Mouse (Mus musculus): ENCODE data around the gene Wdr89. TPM values are rescaled to one million over a fixed set of nuclear protein-coding genes. Genes with fewer than 3 reads are reported as not detected.

The Wdr89 gene
- total and polyA plus RNA-seq, 2 experiments from 2014 or later, result 3.9 to 4.6 TPM

DNA sequence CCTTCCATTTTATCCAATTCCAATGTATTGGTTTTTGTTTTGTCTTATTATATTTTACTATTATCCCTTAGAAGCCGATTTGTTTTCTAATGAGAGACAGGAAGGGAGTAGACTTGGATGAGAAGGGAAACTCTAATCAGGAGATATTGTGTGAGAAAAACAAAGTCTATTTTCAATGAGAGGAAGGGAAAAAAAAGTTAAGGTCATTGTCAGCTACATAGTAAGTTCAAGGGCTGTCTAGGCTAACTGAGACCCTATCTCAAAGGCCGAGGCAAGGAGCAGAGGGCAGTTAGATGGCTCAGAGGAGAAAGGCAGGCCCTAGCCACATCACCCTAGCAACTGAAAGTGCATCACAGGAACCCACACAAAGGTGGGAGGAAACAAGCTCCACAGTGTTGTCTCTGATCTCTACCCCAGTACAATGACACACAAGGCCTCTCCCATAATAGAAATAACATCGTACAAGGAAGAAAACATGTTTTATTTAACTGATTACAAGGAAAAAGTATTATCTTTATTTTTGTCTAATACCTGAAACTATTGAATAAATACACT, 15.0 kb downstream of the Wdr89 start:
- no peak overlapping the region for H3K27ac ChIP-seq (ENCODE audit: low read depth)

DNA sequence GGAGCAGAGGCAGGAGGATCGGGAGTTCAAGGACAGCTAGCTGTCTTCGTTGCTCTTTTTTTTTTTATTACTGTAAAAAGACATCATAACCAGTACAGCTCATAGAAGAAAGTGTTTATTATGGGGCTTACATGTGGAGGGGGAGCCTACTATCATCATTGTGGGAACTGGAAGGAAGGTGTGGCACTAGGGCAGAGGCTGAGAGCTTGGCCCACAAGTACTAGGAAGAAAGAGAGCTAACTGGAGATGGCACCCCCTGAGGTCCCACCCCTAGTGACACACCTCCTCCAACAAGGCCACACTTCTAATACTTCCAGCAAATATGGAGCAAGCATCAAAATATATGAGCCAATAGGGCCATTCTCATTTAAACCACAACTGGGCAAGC, 19.6 kb downstream of the Wdr89 start:
- no peak overlapping the region for H3K9ac ChIP-seq (replicated peaks; ENCODE audit: low read depth, low read length)
- no peaks in the 10 kb centered on the region for H3K9me3 ChIP-seq (replicated peaks; ENCODE audit: control insufficient read depth, low read length)
- no peaks in the 10 kb centered on the region for H3K36me3 ChIP-seq (replicated peaks; ENCODE audit: control insufficient read depth, insufficient read depth, low read length)
- TF ChIP-seq CTCF (IDR thresholded peaks at IDR 0.05; ENCODE audit: low read depth) (no peak), EP300 (IDR thresholded peaks at IDR 0.05; ENCODE audit: low read depth) (no peak)
- H3K27ac ChIP-seq (ENCODE audit: low read depth), result no peak overlapping the region
- WGBS, result 79% methylated on average over 2 of the region's 2 CpGs
- no peaks in the 10 kb centered on the region for H3K27me3 ChIP-seq (ENCODE audit: control insufficient read depth, insufficient read depth, low read length)
- no peak for ATAC-seq (ENCODE audit: insufficient read depth, low read depth)
- no peak overlapping the region for H3K4me2 ChIP-seq (ENCODE audit: low read depth, low read length)
- H3K4me3 ChIP-seq (ENCODE audit: low read depth, low read length), result no peak overlapping the region
- DNase-seq (ENCODE audit: low spot score), result no peak
- no peaks in the 10 kb centered on the region for H3K4me1 ChIP-seq (ENCODE audit: control insufficient read depth, insufficient read depth)

More for the DNA sequence above, 15.0 kb downstream of the Wdr89 start:
- ATAC-seq (ENCODE audit: insufficient read depth, low read depth), result no peak
- H3K9ac ChIP-seq (replicated peaks; ENCODE audit: low read depth, low read length), result no peak overlapping the region
- no peak for DNase-seq (ENCODE audit: low spot score)
- no peaks in the 10 kb centered on the region for H3K9me3 ChIP-seq (replicated peaks; ENCODE audit: control insufficient read depth, low read length)
- H3K27me3 ChIP-seq (ENCODE audit: control insufficient read depth, insufficient read depth, low read length), result no peaks in the 10 kb centered on the region
- 60% methylated on average over 3 of the region's 3 CpGs for WGBS
- no peak overlapping the region for H3K4me2 ChIP-seq (ENCODE audit: low read depth, low read length)
- H3K4me3 ChIP-seq (ENCODE audit: low read depth, low read length), result no peak overlapping the region
- no peaks in the 10 kb centered on the region for H3K36me3 ChIP-seq (replicated peaks; ENCODE audit: control insufficient read depth, insufficient read depth, low read length)
- no peak for TF ChIP-seq CTCF (IDR thresholded peaks at IDR 0.05; ENCODE audit: low read depth)
- no peak for TF ChIP-seq EP300 (IDR thresholded peaks at IDR 0.05; ENCODE audit: low read depth)
- no peaks in the 10 kb centered on the region for H3K4me1 ChIP-seq (ENCODE audit: control insufficient read depth, insufficient read depth)

DNA sequence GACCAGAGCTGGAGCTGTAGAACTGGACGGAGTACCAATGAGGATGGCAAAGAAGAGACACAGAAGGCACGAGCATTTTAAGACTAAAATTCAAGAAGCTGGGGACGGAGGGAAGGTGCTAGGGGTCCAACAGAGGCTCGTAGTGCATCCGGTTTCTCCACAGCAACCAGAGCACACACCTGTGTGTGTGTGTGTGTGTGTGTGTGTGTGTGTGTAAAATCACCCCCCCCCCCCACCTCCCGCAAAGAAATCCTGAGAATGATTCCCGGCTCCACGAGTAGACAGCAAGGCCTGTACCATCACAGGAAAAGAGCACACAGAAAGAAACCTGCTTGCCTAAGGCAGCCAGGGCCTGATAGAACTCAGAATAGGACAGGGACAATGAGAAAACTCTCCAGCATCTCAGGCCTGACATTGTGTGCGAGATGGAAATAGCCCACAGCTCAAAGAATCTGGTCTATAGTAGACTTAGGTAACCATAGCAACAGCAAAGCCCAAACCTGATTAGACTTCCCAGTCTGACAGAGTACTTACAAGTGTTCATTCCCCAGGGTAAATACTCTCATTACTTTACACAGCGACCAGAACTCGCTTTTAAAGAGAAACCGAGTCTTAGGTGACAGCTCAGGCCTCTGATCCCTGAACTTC, 20.2 kb downstream of the Wdr89 start:
- Histone ChIP-seq H3K9ac (replicated peaks; ENCODE audit: low read depth, low read length) (no peak overlapping the region), H3K27ac (ENCODE audit: low read depth) (no peak overlapping the region), H3K4me1 (ENCODE audit: control insufficient read depth, insufficient read depth) (no peaks in the 10 kb centered on the region), H3K4me3 (ENCODE audit: low read depth, low read length) (no peak overlapping the region), H3K4me2 (ENCODE audit: low read depth, low read length) (no peak overlapping the region), H3K27me3 (ENCODE audit: control insufficient read depth, insufficient read depth, low read length) (no peaks in the 10 kb centered on the region), H3K9me3 (replicated peaks; ENCODE audit: control insufficient read depth, low read length) (no peaks in the 10 kb centered on the region), H3K36me3 (replicated peaks; ENCODE audit: control insufficient read depth, insufficient read depth, low read length) (no peaks in the 10 kb centered on the region)
- no peak for ATAC-seq (ENCODE audit: insufficient read depth, low read depth)
- no peak for TF ChIP-seq EP300 (IDR thresholded peaks at IDR 0.05; ENCODE audit: low read depth)
- peak; percentile 18 for DNase-seq (ENCODE audit: low spot score)
- 71% methylated on average over 12 of the region's 12 CpGs for WGBS

DNA sequence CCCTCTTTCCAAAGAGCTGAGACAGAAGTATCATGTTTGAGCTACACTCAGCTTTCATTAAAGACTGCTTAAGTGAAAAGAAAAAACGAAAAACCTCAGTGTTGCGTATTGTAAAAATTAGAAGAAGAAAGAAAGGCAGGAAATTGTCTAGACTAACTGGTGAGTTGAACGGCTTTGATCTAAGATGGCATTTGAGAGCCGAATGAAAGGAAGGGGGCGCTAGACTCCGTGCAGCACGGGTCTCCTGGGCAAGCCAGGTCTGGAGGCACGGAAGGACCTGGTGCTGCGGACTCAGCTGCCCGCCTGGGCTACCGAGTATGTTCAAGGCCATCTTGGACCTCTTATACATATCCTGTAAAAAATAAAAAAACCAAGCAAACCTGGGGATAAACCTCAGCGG, 21.1 kb downstream of the Wdr89 start:
- Histone ChIP-seq H3K4me2 (ENCODE audit: low read depth, low read length) (no peak overlapping the region), H3K9me3 (replicated peaks; ENCODE audit: control insufficient read depth, low read length) (no peaks in the 10 kb centered on the region), H3K27ac (ENCODE audit: low read depth) (no peak overlapping the region), H3K36me3 (replicated peaks; ENCODE audit: control insufficient read depth, insufficient read depth, low read length) (no peaks in the 10 kb centered on the region), H3K27me3 (ENCODE audit: control insufficient read depth, insufficient read depth, low read length) (no peaks in the 10 kb centered on the region), H3K4me1 (ENCODE audit: control insufficient read depth, insufficient read depth) (no peaks in the 10 kb centered on the region), H3K4me3 (ENCODE audit: low read depth, low read length) (no peak overlapping the region), H3K9ac (replicated peaks; ENCODE audit: low read depth, low read length) (no peak overlapping the region)
- ATAC-seq (ENCODE audit: insufficient read depth, low read depth) (no peak), DNase-seq (ENCODE audit: low spot score) (no peak)
- no peak for TF ChIP-seq EP300 (IDR thresholded peaks at IDR 0.05; ENCODE audit: low read depth)
- WGBS, result 52% methylated on average over 12 of the region's 12 CpGs

- no peaks in the 10 kb centered on the region for H3K36me3 ChIP-seq (replicated peaks; ENCODE audit: control insufficient read depth, insufficient read depth, low read length)
- no peaks in the 10 kb centered on the region for H3K4me1 ChIP-seq (ENCODE audit: control insufficient read depth, insufficient read depth)
- ATAC-seq (ENCODE audit: insufficient read depth, low read depth) (no peak), DNase-seq (ENCODE audit: low spot score) (no peak)
- H3K27ac ChIP-seq (ENCODE audit: low read depth), result no peak overlapping the region
- H3K27me3 ChIP-seq (ENCODE audit: control insufficient read depth, insufficient read depth, low read length), result no peaks in the 10 kb centered on the region
- no peak for TF ChIP-seq EP300 (IDR thresholded peaks at IDR 0.05; ENCODE audit: low read depth)
- no peak for TF ChIP-seq CTCF (IDR thresholded peaks at IDR 0.05; ENCODE audit: low read depth)
- H3K4me2 ChIP-seq (ENCODE audit: low read depth, low read length), result no peak overlapping the region
- 90% methylated on average over 2 of the region's 2 CpGs for WGBS
- H3K4me3 ChIP-seq (ENCODE audit: low read depth, low read length), result no peak overlapping the region
- H3K9me3 ChIP-seq (replicated peaks; ENCODE audit: control insufficient read depth, low read length), result no peaks in the 10 kb centered on the region
- no peak overlapping the region for H3K9ac ChIP-seq (replicated peaks; ENCODE audit: low read depth, low read length)
Observed at GRCm38 (mm10) chr12:75647663-75648062, 21.7 kb downstream of the Wdr89 start.

- no peak for TF ChIP-seq EP300 (IDR thresholded peaks at IDR 0.05; ENCODE audit: low read depth)
- TF ChIP-seq CTCF (IDR thresholded peaks at IDR 0.05; ENCODE audit: low read depth), result peak; percentile 23
- Histone ChIP-seq H3K36me3 (replicated peaks; ENCODE audit: control insufficient read depth, insufficient read depth, low read length) (no peaks in the 10 kb centered on the region), H3K27me3 (ENCODE audit: control insufficient read depth, insufficient read depth, low read length) (no peaks in the 10 kb centered on the region), H3K27ac (ENCODE audit: low read depth) (no peak overlapping the region), H3K4me1 (ENCODE audit: control insufficient read depth, insufficient read depth) (no peaks in the 10 kb centered on the region), H3K9ac (replicated peaks; ENCODE audit: low read depth, low read length) (no peak overlapping the region), H3K4me2 (ENCODE audit: low read depth, low read length) (no peak overlapping the region), H3K4me3 (ENCODE audit: low read depth, low read length) (no peak overlapping the region), H3K9me3 (replicated peaks; ENCODE audit: control insufficient read depth, low read length) (no peaks in the 10 kb centered on the region)
- DNase-seq (ENCODE audit: low spot score) (no peak), ATAC-seq (ENCODE audit: insufficient read depth, low read depth) (no peak)
- WGBS, result 79% methylated on average over 1 of the region's 1 CpGs
Observed at GRCm38 (mm10) chr12:75645780-75646179, 23.6 kb downstream of the Wdr89 start.
